Mouse (Mus musculus): Measurements from ENCODE around the gene Gm6793. TPM values are rescaled to one million over a fixed set of nuclear protein-coding genes. Genes with fewer than 3 reads are reported as not detected.

Gm6793 gene
- total and polyA plus RNA-seq, 3 experiments = 0.27 TPM; not detected in 2

DNA sequence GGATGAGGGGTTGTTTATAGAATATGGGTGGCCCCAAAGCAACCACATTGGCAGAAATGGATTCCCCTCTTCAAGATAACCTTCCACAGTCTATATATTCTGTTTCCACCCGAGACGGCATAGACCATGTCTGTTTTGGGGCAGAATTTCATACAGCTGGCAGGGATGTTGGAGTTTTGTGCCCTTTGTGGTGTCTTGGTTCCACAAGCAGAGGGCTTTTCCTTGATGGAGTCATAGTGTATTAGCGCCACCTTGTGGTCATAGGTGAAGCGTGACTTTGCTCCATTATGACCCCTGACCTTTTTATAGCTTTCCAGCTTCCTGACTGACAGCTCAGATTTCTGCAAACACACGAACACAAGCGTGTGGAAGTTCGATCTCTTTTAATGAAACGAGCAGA lies 19.8 kb upstream of the Gm6793 start:
- Histone ChIP-seq H3K36me3 (replicated peaks in 1 of 2; ENCODE audit: control insufficient read depth in 1 of 2, insufficient read depth in 1 of 2, low read length in 1 of 2) (no peaks in the 10 kb centered on the region), H3K79me2 (replicated peaks; ENCODE audit: control insufficient read depth, extremely low read depth, insufficient read depth, poor library complexity, severe bottlenecking) (no peaks in the 10 kb centered on the region; the same call in 1 of the 2 replicates), H3K27ac (ENCODE audit: insufficient read depth, low read depth) (no peak overlapping the region), H3K9me3 (replicated peaks; ENCODE audit: low read length) (no peaks in the 10 kb centered on the region), H3K4me1 (ENCODE audit: control insufficient read depth in 1 of 2, insufficient read depth in 2 of 2) (peaks cover 4 to 18% of the 10 kb centered on the region in 2 experiments; a peak in 3 of 4 replicates), H3K4me2 (ENCODE audit: insufficient read depth, low read depth, poor library complexity, severe bottlenecking) (no peak overlapping the region), H3K27me3 (replicated peaks) (no peaks in the 10 kb centered on the region), H3K9ac (ENCODE audit: insufficient read depth, low read depth) (no peak overlapping the region), H3K4me3 (replicated peaks in 1 of 3; ENCODE audit: low read depth in 2 of 3, low read length in 2 of 3, poor library complexity in 1 of 3) (no peak overlapping the region)
- DNase-seq (ENCODE audit: extremely low read depth) = peak; percentile 84
- in situ Hi-C loops (cut with MboI; ENCODE audit: low pct_ligation_motif_present, low pct_unique_long_range_greater_than_20kb, low sequenced_read_pairs) = no loop called here
- TF ChIP-seq MYC (IDR thresholded peaks at IDR 0.05; ENCODE audit: low read depth, low read length) (0 out of 2 replicates have a peak, but pooled peaks have one; percentile 25), KAT2A (IDR thresholded peaks at IDR 0.05; ENCODE audit: insufficient replicate concordance, low read length) (no peak), SMC3 (IDR thresholded peaks at IDR 0.05; ENCODE audit: low read depth, low read length) (peak; percentile 67), RAD21 (IDR thresholded peaks at IDR 0.05; ENCODE audit: low read depth, low read length) (peak; percentile 94), CTCF (conservative IDR thresholded peaks at IDR 0.05 in 1 of 2, IDR thresholded peaks at IDR 0.05 in 1 of 2; ENCODE audit: low read depth in 2 of 2, low read length in 2 of 2) (peak; percentile 91 to 94), MEF2A (IDR thresholded peaks at IDR 0.05; ENCODE audit: borderline replicate concordance, low read depth, low read length) (no peak)
- dilution Hi-C loops (cut with MboI; ENCODE audit: extremely low pct_ligation_motif_present, extremely low pct_unique_long_range_greater_than_20kb, low sequenced_read_pairs) = no loop called here

DNA sequence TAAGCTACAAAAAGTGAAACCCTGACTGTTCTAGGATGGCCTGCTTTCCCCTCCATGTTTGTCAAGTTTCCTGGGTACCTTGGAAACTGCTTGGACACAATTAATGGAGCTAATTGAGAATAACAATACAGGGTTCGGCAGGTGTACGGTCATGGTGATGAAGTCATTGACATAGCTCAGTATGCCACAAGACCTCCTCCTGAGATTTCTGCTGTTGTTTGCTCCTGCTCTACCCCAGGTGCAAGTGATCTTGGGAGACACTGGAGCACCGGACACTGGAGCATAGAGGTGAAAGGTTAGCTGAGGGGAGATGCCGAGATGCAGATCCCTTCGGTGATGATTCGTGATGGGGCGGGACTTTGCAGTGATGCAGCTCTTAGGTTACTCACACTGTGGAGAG lies 18.2 kb upstream of the Gm6793 start:
- Histone ChIP-seq H3K36me3 (replicated peaks in 1 of 2; ENCODE audit: control insufficient read depth in 1 of 2, insufficient read depth in 1 of 2, low read length in 1 of 2) (peaks cover 0 to under 1% of the 10 kb centered on the region in 2 experiments), H3K4me2 (ENCODE audit: insufficient read depth, low read depth, poor library complexity, severe bottlenecking) (no peak overlapping the region), H3K4me3 (replicated peaks in 1 of 3; ENCODE audit: low read depth in 2 of 3, low read length in 2 of 3, poor library complexity in 1 of 3) (no peak overlapping the region), H3K4me1 (ENCODE audit: control insufficient read depth in 1 of 2, insufficient read depth in 2 of 2) (peaks cover 4 to 22% of the 10 kb centered on the region in 2 experiments; a peak in 3 of 4 replicates), H3K79me2 (replicated peaks; ENCODE audit: control insufficient read depth, extremely low read depth, insufficient read depth, poor library complexity, severe bottlenecking) (no peaks in the 10 kb centered on the region; the same call in 1 of the 2 replicates), H3K9me3 (replicated peaks; ENCODE audit: low read length) (no peaks in the 10 kb centered on the region), H3K27ac (ENCODE audit: insufficient read depth, low read depth) (no peak overlapping the region), H3K9ac (ENCODE audit: insufficient read depth, low read depth) (no peak overlapping the region), H3K27me3 (replicated peaks) (no peaks in the 10 kb centered on the region)
- no peak for TF ChIP-seq MAFK (IDR thresholded peaks at IDR 0.05; ENCODE audit: insufficient replicate concordance, low read length)
- TF ChIP-seq GABPA (IDR thresholded peaks at IDR 0.05; ENCODE audit: insufficient replicate concordance, low read depth, low read length) = no peak
- TF ChIP-seq ZKSCAN1 (IDR thresholded peaks at IDR 0.05; ENCODE audit: borderline replicate concordance, low read depth, low read length) = no peak
- dilution Hi-C loops (cut with MboI; ENCODE audit: extremely low pct_ligation_motif_present, extremely low pct_unique_long_range_greater_than_20kb, low sequenced_read_pairs) (no loop called here), in situ Hi-C loops (cut with MboI; ENCODE audit: low pct_ligation_motif_present, low pct_unique_long_range_greater_than_20kb, low sequenced_read_pairs) (no loop called here)
- no peak for DNase-seq (ENCODE audit: extremely low read depth)

DNA sequence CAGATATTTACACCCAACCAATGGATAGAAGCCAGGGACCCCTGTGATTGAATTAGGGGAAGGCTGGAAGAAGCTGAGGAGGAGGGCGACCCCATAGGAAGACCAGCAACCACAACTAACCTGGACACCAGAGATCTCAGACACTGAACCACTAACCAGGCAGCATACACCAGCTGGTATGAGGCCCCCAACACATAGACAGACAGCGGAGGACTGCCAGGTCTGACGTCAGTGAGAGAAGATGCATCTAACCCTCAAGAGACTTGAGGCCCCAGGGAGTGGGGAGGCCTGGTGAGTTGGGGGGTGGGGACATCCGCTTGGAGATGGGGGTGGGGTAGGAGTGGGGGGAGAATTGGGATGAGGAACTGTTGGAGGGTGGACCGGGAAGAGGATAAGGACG lies 15.8 kb upstream of the Gm6793 start:
- dilution Hi-C loops (cut with MboI; ENCODE audit: extremely low pct_ligation_motif_present, extremely low pct_unique_long_range_greater_than_20kb, low sequenced_read_pairs) (no loop called here), in situ Hi-C loops (cut with MboI; ENCODE audit: low pct_ligation_motif_present, low pct_unique_long_range_greater_than_20kb, low sequenced_read_pairs) (no loop called here)

More for the DNA sequence above, 15.8 kb upstream of the Gm6793 start:
- no peaks in the 10 kb centered on the region for H3K27me3 ChIP-seq (replicated peaks)
- no peaks in the 10 kb centered on the region; the same call in 1 of the 2 replicates for H3K79me2 ChIP-seq (replicated peaks; ENCODE audit: control insufficient read depth, extremely low read depth, insufficient read depth, poor library complexity, severe bottlenecking)
- peak overlapping the region; percentile 11 for H3K9ac ChIP-seq (ENCODE audit: insufficient read depth, low read depth)
- DNase-seq (ENCODE audit: extremely low read depth) = peak; percentile 70
- H3K4me3 ChIP-seq (replicated peaks in 1 of 3; ENCODE audit: low read depth in 2 of 3, low read length in 2 of 3, poor library complexity in 1 of 3) = peak overlapping the region; percentile 10 to 47 (median 28)
- TF ChIP-seq POLR2A (IDR thresholded peaks at IDR 0.05; ENCODE audit: low read depth, low read length) (peak; percentile 46; the same call in 1 of the 2 replicates), MYC (IDR thresholded peaks at IDR 0.05; ENCODE audit: low read depth, low read length) (no peak), MAFK (IDR thresholded peaks at IDR 0.05; ENCODE audit: insufficient replicate concordance, low read length) (no peak), ETS1 (conservative IDR thresholded peaks at IDR 0.05; ENCODE audit: low read depth, low read length) (peak; percentile 75), HCFC1 (IDR thresholded peaks at IDR 0.05; ENCODE audit: low read depth, low read length) (peak; percentile 28), ZC3H11A (IDR thresholded peaks at IDR 0.05; ENCODE audit: low read depth, low read length) (no peak), MXI1 (IDR thresholded peaks at IDR 0.05; ENCODE audit: low read depth, low read length) (no peak), MAX (IDR thresholded peaks at IDR 0.05; ENCODE audit: low read length) (no peak), ELF1 (IDR thresholded peaks at IDR 0.05; ENCODE audit: low read depth, low read length) (no peak), GABPA (IDR thresholded peaks at IDR 0.05; ENCODE audit: insufficient replicate concordance, low read depth, low read length) (no peak), CTCF (conservative IDR thresholded peaks at IDR 0.05 in 1 of 2, IDR thresholded peaks at IDR 0.05 in 1 of 2; ENCODE audit: low read depth in 2 of 2, low read length in 2 of 2) (no peak), ZKSCAN1 (IDR thresholded peaks at IDR 0.05; ENCODE audit: borderline replicate concordance, low read depth, low read length) (no peak), CHD2 (IDR thresholded peaks at IDR 0.05; ENCODE audit: low read length) (peak; percentile 81), MEF2A (IDR thresholded peaks at IDR 0.05; ENCODE audit: borderline replicate concordance, low read depth, low read length) (no peak), SMC3 (IDR thresholded peaks at IDR 0.05; ENCODE audit: low read depth, low read length) (no peak), TCF12 (IDR thresholded peaks at IDR 0.05; ENCODE audit: low read depth, low read length) (peak; percentile 51; the same call in 1 of the 2 replicates), NRF1 (IDR thresholded peaks at IDR 0.05; ENCODE audit: low read depth, low read length) (no peak), MAZ (IDR thresholded peaks at IDR 0.05; ENCODE audit: low read depth, low read length) (peak; percentile 72; the same call in 1 of the 2 replicates)
- peaks cover 4 to 28% of the 10 kb centered on the region in 2 experiments; a peak in 3 of 4 replicates for H3K4me1 ChIP-seq (ENCODE audit: control insufficient read depth in 1 of 2, insufficient read depth in 2 of 2)
- no peaks in the 10 kb centered on the region for H3K9me3 ChIP-seq (replicated peaks; ENCODE audit: low read length)
- 0 out of 2 replicates have a peak overlapping the region, but pooled peaks have one; percentile 1 for H3K27ac ChIP-seq (ENCODE audit: insufficient read depth, low read depth)
- H3K36me3 ChIP-seq (replicated peaks in 1 of 2; ENCODE audit: control insufficient read depth in 1 of 2, insufficient read depth in 1 of 2, low read length in 1 of 2) = peaks cover 0 to 19% of the 10 kb centered on the region in 2 experiments
- H3K4me2 ChIP-seq (ENCODE audit: insufficient read depth, low read depth, poor library complexity, severe bottlenecking) = peak overlapping the region; percentile 57
